Mouse (Mus musculus) megakaryocyte, embryonic 14.5 days (primary cell): ENCODE data around the gene Srsf7. TPM values are rescaled to one million over a fixed set of nuclear protein-coding genes. Genes with fewer than 3 reads are reported as not detected.
A peak's percentile ranks its signal among the peaks of the same experiment; 100 is the strongest.
"Not testable (repeated sequence)": the region's sequence is repeated elsewhere in the genome, so short reads cannot be mapped to it uniquely, and the experiment has no call there.

Source experiments
- H3K27me3 ChIP-seq: replicated peaks from 2 replicates; pipeline ENCODE3; 2012; ENCODE audit warnings: inconsistent platforms
- H3K36me3 ChIP-seq: replicated peaks from 2 replicates; pipeline ENCODE3; 2012; ENCODE audit warnings: low read length, inconsistent platforms, mixed read lengths
- H3K4me1 ChIP-seq: 2 replicates; pipeline ENCODE4 v1.6.1; 2012; ENCODE audit warnings: inconsistent platforms
- H3K4me3 ChIP-seq: replicated peaks from 2 replicates; pipeline ENCODE3; 2012; ENCODE audit warnings: moderate library complexity, mild to moderate bottlenecking, inconsistent platforms
- H3K9me3 ChIP-seq: 2 replicates; pipeline ENCODE4 v1.6.1; 2012; ENCODE audit warnings: inconsistent platforms
- FLI1 ChIP-seq: IDR thresholded peaks from 2 replicates; pipeline ENCODE4 v1.6.1; 2012; ENCODE audit warnings: low read length, inconsistent platforms, mixed read lengths
- GATA1 ChIP-seq: IDR thresholded peaks from 3 replicates; pipeline ENCODE4 v1.6.1; 2012; ENCODE audit warnings: mixed read lengths, low read length, inconsistent platforms, borderline replicate concordance
- polyA plus RNA-seq: library from polyadenylated mRNA; stranded (reverse); fragments of >175 nt; gene quantifications from 2 replicates; pipeline ENCODE4 v1.2.3, GENCODE M21; 2012; ENCODE audit warnings: low replicate concordance; ENCODE audit not compliant: insufficient read depth

Srsf7 gene
- polyA plus RNA-seq, 1 experiment, result 57.6 TPM

GRCm38 (mm10) chr17:80233844-80234243 lies 26.7 kb upstream of the Srsf7 start:
- Histone ChIP-seq H3K9me3 (no peaks in the 10 kb centered on the region), H3K4me3 (no peak overlapping the region), H3K36me3 (peaks cover 18% of the 10 kb centered on the region), H3K27me3 (no peaks in the 10 kb centered on the region), H3K4me1 (no peaks in the 10 kb centered on the region; the same call in 1 of the 2 replicates)
- TF ChIP-seq FLI1, result no peak
- TF ChIP-seq GATA1, result no peak

- no peak overlapping the region for H3K4me3 ChIP-seq
- H3K27me3 ChIP-seq, result no peaks in the 10 kb centered on the region
- H3K9me3 ChIP-seq, result no peaks in the 10 kb centered on the region
- H3K36me3 ChIP-seq, result peaks cover 12% of the 10 kb centered on the region
- H3K4me1 ChIP-seq, result peaks cover 6% of the 10 kb centered on the region; the same call in 1 of the 2 replicates
- TF ChIP-seq GATA1 (no peak), FLI1 (no peak)
These were observed 22.3 kb upstream of the Srsf7 start for GRCm38 (mm10) chr17:80229396-80229795.

- Histone ChIP-seq H3K4me3 (peak overlapping the region; percentile 91), H3K36me3 (peaks cover 12% of the 10 kb centered on the region), H3K4me1 (peaks cover 16% of the 10 kb centered on the region)
- H3K27me3 ChIP-seq, H3K9me3 ChIP-seq: not testable (repeated sequence)
These were observed 18.0 kb upstream of the Srsf7 start for GRCm38 (mm10) chr17:80225142-80225541.

GRCm38 (mm10) chr17:80224326-80225116 lies 17.4 kb upstream of the Srsf7 start, which contains the start of gene Gemin6:
Gemin6 (plus strand) TSS chr17:80224441.
- TF ChIP-seq FLI1 (no peak), GATA1 (no peak)
- Histone ChIP-seq H3K4me3 (peak within 1 kb of the TSS; percentile 91), H3K4me1 (peaks cover 16% of the 10 kb centered on the region), H3K27me3 (peaks cover 2% of the 10 kb centered on the region), H3K9me3 (no peaks in the 10 kb centered on the region), H3K36me3 (peaks cover 12% of the 10 kb centered on the region)

GRCm38 (mm10) chr17:80223829-80224228 lies 16.7 kb upstream of the Srsf7 start:
- TF ChIP-seq FLI1 (no peak), GATA1 (no peak)
- Histone ChIP-seq H3K4me3 (peak overlapping the region; percentile 91), H3K9me3 (no peaks in the 10 kb centered on the region), H3K4me1 (peaks cover 16% of the 10 kb centered on the region), H3K27me3 (peaks cover 2% of the 10 kb centered on the region), H3K36me3 (peaks cover 5% of the 10 kb centered on the region)

- Histone ChIP-seq H3K4me1 (peaks cover 16% of the 10 kb centered on the region), H3K9me3 (no peaks in the 10 kb centered on the region), H3K27me3 (peaks cover 2% of the 10 kb centered on the region), H3K36me3 (no peaks in the 10 kb centered on the region), H3K4me3 (no peak overlapping the region)
- TF ChIP-seq GATA1 (no peak), FLI1 (no peak)
These were observed 15.0 kb upstream of the Srsf7 start for GRCm38 (mm10) chr17:80221890-80222628.

- TF ChIP-seq FLI1, result no peak
- no peak for TF ChIP-seq GATA1
- Histone ChIP-seq H3K4me1 (peaks cover 16% of the 10 kb centered on the region), H3K27me3 (peaks cover 4% of the 10 kb centered on the region), H3K4me3 (no peak overlapping the region), H3K36me3 (no peaks in the 10 kb centered on the region), H3K9me3 (no peaks in the 10 kb centered on the region)
These were observed 14.1 kb upstream of the Srsf7 start for GRCm38 (mm10) chr17:80221202-80221601.

GRCm38 (mm10) chr17:80220131-80220530 lies 13.0 kb upstream of the Srsf7 start:
- H3K27me3 ChIP-seq, result peaks cover 7% of the 10 kb centered on the region

GRCm38 (mm10) chr17:80213998-80214397 lies 6.9 kb upstream of the Srsf7 start:
- H3K4me3 ChIP-seq, H3K36me3 ChIP-seq: not testable (repeated sequence)

More at GRCm38 (mm10) chr17:80220131-80220530, 13.0 kb upstream of the Srsf7 start:
- Histone ChIP-seq H3K36me3 (no peaks in the 10 kb centered on the region), H3K4me1 (peaks cover 15% of the 10 kb centered on the region), H3K9me3 (no peaks in the 10 kb centered on the region), H3K4me3 (no peak overlapping the region)
- no peak for TF ChIP-seq FLI1
- TF ChIP-seq GATA1, result no peak

GRCm38 (mm10) chr17:80206301-80206670 lies 821 bp downstream of the Srsf7 start:
- peak overlapping the region; percentile 99 for H3K4me3 ChIP-seq
- peaks cover 40% of the 10 kb centered on the region for H3K36me3 ChIP-seq
- TF ChIP-seq GATA1, result no peak
- H3K4me1 ChIP-seq, result peaks cover 14% of the 10 kb centered on the region
- no peaks in the 10 kb centered on the region for H3K9me3 ChIP-seq
- H3K27me3 ChIP-seq, result no peaks in the 10 kb centered on the region

More at GRCm38 (mm10) chr17:80213998-80214397, 6.9 kb upstream of the Srsf7 start:
- H3K9me3 ChIP-seq, H3K4me1 ChIP-seq, H3K27me3 ChIP-seq: not testable (repeated sequence)

- no peak for TF ChIP-seq FLI1
- no peak for TF ChIP-seq GATA1
- Histone ChIP-seq H3K4me1 (peaks cover 14% of the 10 kb centered on the region), H3K36me3 (peaks cover 46% of the 10 kb centered on the region), H3K9me3 (no peaks in the 10 kb centered on the region), H3K4me3 (peak overlapping the region; percentile 99), H3K27me3 (no peaks in the 10 kb centered on the region)
These were observed 1.4 kb downstream of the Srsf7 start for GRCm38 (mm10) chr17:80205657-80206056.
